Comparison of ENCODE assay signal across 6 mouse cellular contexts in the genomic region with DNA sequence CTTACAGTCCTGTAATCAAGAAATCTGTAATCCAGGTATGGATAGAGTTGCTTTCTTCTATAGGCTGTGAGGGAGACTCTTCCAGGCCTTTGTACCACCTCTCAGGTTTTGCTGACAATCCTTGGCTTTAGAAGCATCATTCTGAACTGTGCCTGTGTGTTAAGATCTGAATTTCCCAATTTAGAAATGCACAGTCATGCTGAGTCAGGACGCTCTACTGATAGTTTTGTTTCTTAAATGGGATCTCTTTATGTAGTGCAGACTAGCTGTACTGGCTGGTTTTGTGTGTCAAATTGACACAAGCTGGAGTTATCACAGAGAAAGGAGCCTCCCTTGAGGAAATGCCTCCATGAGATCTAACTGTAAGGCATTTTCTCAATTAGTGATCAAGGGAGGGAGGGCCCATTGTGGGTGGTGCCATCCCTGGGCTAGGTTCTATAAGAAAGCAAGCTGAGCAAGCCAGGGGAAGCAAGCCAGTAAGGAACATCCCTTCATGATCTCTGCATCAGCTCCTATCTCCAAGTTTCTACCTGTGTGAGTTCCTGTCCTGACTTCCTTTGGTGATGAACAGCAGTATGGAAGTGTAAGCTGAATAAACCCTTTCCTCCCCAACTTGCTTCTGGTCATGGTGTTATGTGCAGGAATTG. TPM values are rescaled to one million over a fixed set of nuclear protein-coding genes. Genes with fewer than 3 reads are reported as not detected.
DNase-seq lines count a peak whose midpoint lies in the region; ATAC-seq and TF ChIP-seq lines count a peak whose summit lies in the region.
"Not testable (repeated sequence)": the region's sequence is repeated elsewhere in the genome, so short reads cannot be mapped to it uniquely, and the experiment has no call there.

No protein-coding gene starts in this region.

- WGBS in heart, embryonic 13.5 days, result 56% methylated on average over 1 of the region's 1 CpGs
- WGBS in liver, embryonic 13.5 days (ENCODE audit: insufficient replicate concordance), result 33% methylated on average over 1 of the region's 1 CpGs
- 60% methylated on average over 1 of the region's 1 CpGs for WGBS in liver, postnatal 0 days (ENCODE audit: insufficient replicate concordance)

- not testable (repeated sequence) for H3K36me3 ChIP-seq in heart, embryonic 13.5 days; liver, embryonic 13.5 days; liver, postnatal 0 days (replicated peaks; ENCODE audit: insufficient read depth, low read length)

- not testable (repeated sequence) for H3K27me3 ChIP-seq in heart, embryonic 13.5 days (replicated peaks); liver, embryonic 13.5 days; liver, postnatal 0 days (ENCODE audit: insufficient read depth, low read length)

- not testable (repeated sequence) for TF ChIP-seq EP300 in liver, postnatal 0 days (IDR thresholded peaks at IDR 0.05; ENCODE audit: low read depth)

- TF ChIP-seq CTCF in liver, postnatal 0 days (IDR thresholded peaks at IDR 0.05; ENCODE audit: low read depth), result not testable (repeated sequence)

- DNase-seq in 416B (ENCODE audit: low read depth) (peak; percentile 26), NIH3T3 (ENCODE audit: low read depth) (peak; percentile 50)
- not testable (repeated sequence) for DNase-seq in liver, embryonic 13.5 days; liver, postnatal 0 days

- H3K4me1 ChIP-seq in heart, embryonic 13.5 days; liver, postnatal 0 days (ENCODE audit: insufficient read depth): not testable (repeated sequence)
- H3K4me1 ChIP-seq in liver, embryonic 13.5 days (replicated peaks), result peaks cover 14% of the 10 kb centered on the region

- ATAC-seq in common myeloid progenitor, adult 5-6 weeks (replicated peaks; ENCODE audit: low read depth, poor library complexity, severe bottlenecking), result 0 out of 2 replicates have a peak, but pooled peaks have one; percentile 50
- 0 out of 2 replicates have a peak, but pooled peaks have one; percentile 51 for ATAC-seq in heart, embryonic 13.5 days (ENCODE audit: extremely low read depth, insufficient number of reproducible peaks, low FRiP score, low TSS enrichment)
- peak; percentile 82 for ATAC-seq in liver, embryonic 13.5 days (ENCODE audit: low read depth)
- ATAC-seq in liver, postnatal 0 days, result 0 out of 2 replicates have a peak, but pooled peaks have one; percentile 51

- not testable (repeated sequence) for H3K4me3 ChIP-seq in heart, embryonic 13.5 days; liver, embryonic 13.5 days (replicated peaks); liver, postnatal 0 days (ENCODE audit: low read depth, low read length)

- H3K9ac ChIP-seq in heart, embryonic 13.5 days; liver, embryonic 13.5 days; liver, postnatal 0 days (replicated peaks): not testable (repeated sequence)

- not testable (repeated sequence) for H3K27ac ChIP-seq in heart, embryonic 13.5 days (replicated peaks); liver, postnatal 0 days (ENCODE audit: low read depth)
- peak overlapping the region; percentile 43 for H3K27ac ChIP-seq in liver, embryonic 13.5 days

- not testable (repeated sequence) for H3K4me2 ChIP-seq in heart, embryonic 13.5 days; liver, postnatal 0 days (ENCODE audit: low read depth, low read length)
- peak overlapping the region; percentile 6 for H3K4me2 ChIP-seq in liver, embryonic 13.5 days

- H3K9me3 ChIP-seq in heart, embryonic 13.5 days; liver, embryonic 13.5 days (replicated peaks); liver, postnatal 0 days (ENCODE audit: low read length): not testable (repeated sequence)

RNA-seq across cellular contexts. Expression of gene Rad23b, which starts 59.9 kb away (rescaled TPM):
- 139 and 161 TPM in 2 replicates for total RNA-seq in common myeloid progenitor, adult 5-6 weeks (2017)
- 59.8 and 61.4 TPM in 2 replicates for polyA plus RNA-seq in heart, embryonic 13.5 days (2015; fragmentation: Nextera tagmentation; extraction: Ambion mirVana)
- 42.4 and 45.1 TPM in 2 replicates for polyA plus RNA-seq in liver, embryonic 13.5 days (2015; fragmentation: Nextera tagmentation; extraction: Ambion mirVana)
- 39.9 and 48.0 TPM in 2 replicates for polyA plus RNA-seq in liver, postnatal 0 days (2015; fragmentation: Nextera tagmentation; extraction: Ambion mirVana)
